Mouse (Mus musculus) central nervous system, embryonic 14 days (tissue): ENCODE results near the gene Tpbg. TPM values are rescaled to one million over a fixed set of nuclear protein-coding genes. Genes with fewer than 3 reads are reported as not detected.

Experiments
- polyA plus RNA-seq: library from polyadenylated mRNA; depleted of rRNA; stranded (reverse); fragments of >200 nt; gene quantifications from 2 replicates; pipeline ENCODE4 v1.2.3, GENCODE M21; 2012; rRNA removed

Tpbg gene
- 18.9 and 19.5 TPM in 2 replicates for polyA plus RNA-seq

GRCm38 (mm10) chr9:85842351-85843011 is at the start of gene Tpbg:
Tpbg (plus strand) TSS chr9:85842380.

Other genes starting within 250 kb of the Tpbg start
- 18.9 and 20.3 TPM in 2 replicates for gene Ibtk, start 93.0 kb upstream of the Tpbg start, polyA plus RNA-seq